Mouse (Mus musculus) megakaryocyte, embryonic 14.5 days (primary cell): ENCODE data around the gene Hnrnpm. TPM values are rescaled to one million over a fixed set of nuclear protein-coding genes. Genes with fewer than 3 reads are reported as not detected.

Experiments
- H3K27me3 ChIP-seq: replicated peaks from 2 replicates; pipeline ENCODE3; 2012; ENCODE audit warnings: inconsistent platforms
- H3K36me3 ChIP-seq: replicated peaks from 2 replicates; pipeline ENCODE3; 2012; ENCODE audit warnings: low read length, inconsistent platforms, mixed read lengths
- H3K4me1 ChIP-seq: 2 replicates; pipeline ENCODE4 v1.6.1; 2012; ENCODE audit warnings: inconsistent platforms
- H3K4me3 ChIP-seq: replicated peaks from 2 replicates; pipeline ENCODE3; 2012; ENCODE audit warnings: moderate library complexity, mild to moderate bottlenecking, inconsistent platforms
- H3K9me3 ChIP-seq: 2 replicates; pipeline ENCODE4 v1.6.1; 2012; ENCODE audit warnings: inconsistent platforms
- FLI1 ChIP-seq: IDR thresholded peaks from 2 replicates; pipeline ENCODE4 v1.6.1; 2012; ENCODE audit warnings: low read length, inconsistent platforms, mixed read lengths
- GATA1 ChIP-seq: IDR thresholded peaks from 3 replicates; pipeline ENCODE4 v1.6.1; 2012; ENCODE audit warnings: mixed read lengths, low read length, inconsistent platforms, borderline replicate concordance
- polyA plus RNA-seq: library from polyadenylated mRNA; stranded (reverse); fragments of >175 nt; gene quantifications from 2 replicates; pipeline ENCODE4 v1.2.3, GENCODE M21; 2012; ENCODE audit warnings: low replicate concordance; ENCODE audit not compliant: insufficient read depth

Hnrnpm gene
- polyA plus RNA-seq, 1 experiment = 414 TPM

- Histone ChIP-seq H3K9me3 (peaks cover 26% of the 10 kb centered on the region), H3K36me3 (peaks cover 41% of the 10 kb centered on the region), H3K4me1 (peaks cover 26% of the 10 kb centered on the region), H3K27me3 (no peaks in the 10 kb centered on the region), H3K4me3 (no peak overlapping the region)
- no peak for TF ChIP-seq GATA1
- no peak for TF ChIP-seq FLI1
Measured at GRCm38 (mm10) chr17:33601947-33602346, 84.7 kb downstream of the Hnrnpm start.

GRCm38 (mm10) chr17:33600831-33601230 lies 85.8 kb downstream of the Hnrnpm start:
- TF ChIP-seq GATA1 (no peak), FLI1 (no peak)
- peaks cover 15% of the 10 kb centered on the region for H3K4me1 ChIP-seq
- peaks cover 41% of the 10 kb centered on the region for H3K36me3 ChIP-seq
- peaks cover 26% of the 10 kb centered on the region for H3K9me3 ChIP-seq
- no peaks in the 10 kb centered on the region for H3K27me3 ChIP-seq
- H3K4me3 ChIP-seq = no peak overlapping the region

- Histone ChIP-seq H3K4me1 (peaks cover 9% of the 10 kb centered on the region), H3K9me3 (peaks cover 23% of the 10 kb centered on the region), H3K36me3 (peaks cover 37% of the 10 kb centered on the region), H3K27me3 (no peaks in the 10 kb centered on the region), H3K4me3 (no peak overlapping the region)
- TF ChIP-seq GATA1 = no peak
- no peak for TF ChIP-seq FLI1
Measured at GRCm38 (mm10) chr17:33599836-33600475, 86.7 kb downstream of the Hnrnpm start.

- Histone ChIP-seq H3K9me3 (peaks cover 15% of the 10 kb centered on the region), H3K4me3 (no peak overlapping the region), H3K27me3 (no peaks in the 10 kb centered on the region), H3K4me1 (no peaks in the 10 kb centered on the region; the same call in 1 of the 2 replicates), H3K36me3 (peaks cover 33% of the 10 kb centered on the region)
- no peak for TF ChIP-seq FLI1
- TF ChIP-seq GATA1 = no peak
Measured at GRCm38 (mm10) chr17:33598506-33598905, 88.2 kb downstream of the Hnrnpm start.

- H3K36me3 ChIP-seq = peaks cover 37% of the 10 kb centered on the region
- peaks cover 4% of the 10 kb centered on the region for H3K27me3 ChIP-seq
- TF ChIP-seq GATA1 (no peak), FLI1 (no peak)
- no peaks in the 10 kb centered on the region; the same call in 1 of the 2 replicates for H3K4me1 ChIP-seq
- peaks cover 15% of the 10 kb centered on the region for H3K9me3 ChIP-seq
- H3K4me3 ChIP-seq = no peak overlapping the region
Measured at GRCm38 (mm10) chr17:33597271-33597670, 89.4 kb downstream of the Hnrnpm start.

Other genes starting within 250 kb of the Hnrnpm start
- 11.6 and 15.5 TPM in 2 replicates for gene Adamts10, start 162.7 kb downstream of the Hnrnpm start, polyA plus RNA-seq
- 5.5 and 19.9 TPM in 2 replicates for gene Myo1f, start 131.2 kb downstream of the Hnrnpm start, polyA plus RNA-seq
- gene Zfp414, start 57.8 kb downstream of the Hnrnpm start, polyA plus RNA-seq = 135 and 166 TPM in 2 replicates
- gene Pram1, start 48.8 kb downstream of the Hnrnpm start, polyA plus RNA-seq = 1.9 and 3.6 TPM in 2 replicates
- gene March2, start 31.8 kb upstream of the Hnrnpm start, polyA plus RNA-seq = 77.9 and 126 TPM in 2 replicates
- gene Rab11b, start 73.7 kb upstream of the Hnrnpm start, polyA plus RNA-seq = 140 and 309 TPM in 2 replicates
- gene Angptl4, start 95.0 kb upstream of the Hnrnpm start, polyA plus RNA-seq = 0.59 and 1.5 TPM in 2 replicates
- gene Kank3, start 123.7 kb upstream of the Hnrnpm start, polyA plus RNA-seq = 3.8 and 3.9 TPM in 2 replicates
- 840 and 6,431 TPM in 2 replicates for gene Rps28, start 137.7 kb upstream of the Hnrnpm start, polyA plus RNA-seq
- 1,277 and 1,645 TPM in 2 replicates for gene Ndufa7, start 137.7 kb upstream of the Hnrnpm start, polyA plus RNA-seq
- 16.0 and 94.0 TPM in 2 replicates for gene Cd320, start 156.2 kb upstream of the Hnrnpm start, polyA plus RNA-seq
- not detected in 2 replicates for gene Gm7029, start 187.0 kb upstream of the Hnrnpm start, polyA plus RNA-seq
- gene Kifc1, start 203.8 kb upstream of the Hnrnpm start, polyA plus RNA-seq = 9.8 and 31.7 TPM in 2 replicates
- gene Platr17, start 218.3 kb upstream of the Hnrnpm start, polyA plus RNA-seq = not detected in 2 replicates
- 11.0 and 20.0 TPM in 2 replicates for gene Daxx, start 222.6 kb upstream of the Hnrnpm start, polyA plus RNA-seq
- gene Tapbp, start 229.0 kb upstream of the Hnrnpm start, polyA plus RNA-seq = 362 and 606 TPM in 2 replicates
- 45.3 and 51.7 TPM in 2 replicates for gene Zbtb22, start 229.0 kb upstream of the Hnrnpm start, polyA plus RNA-seq
- 90.4 and 221 TPM in 2 replicates for gene Rgl2, start 242.7 kb upstream of the Hnrnpm start, polyA plus RNA-seq